Mouse (Mus musculus) lung, adult 2 months (tissue): ENCODE measurements at regions not wholly inside any gene's neighbourhood (a gene's known extent, or its start where the extent isn't known, plus 50 kb on each side); places are given as distances from the start of the nearest gene placed in this dataset.

Experiments used
- DNase-seq: peaks from one replicate; pipeline ENCODE4 v3.0.0; 2022
- H3K4me1 ChIP-seq: fragments of 200-500 bp; 2 replicates; pipeline ENCODE4 v1.6.1; 2011; ENCODE audit warnings: low read length; ENCODE audit not compliant: control insufficient read depth, insufficient read depth
- H3K4me3 ChIP-seq: fragments of 200-500 bp; replicated peaks from 2 replicates; pipeline ENCODE3; 2011; ENCODE audit warnings: low read depth, mild to moderate bottlenecking, control low read depth, low read length; ENCODE audit errors: extremely low read depth
- CTCF ChIP-seq: fragments of 200-500 bp; IDR thresholded peaks from 2 replicates; pipeline ENCODE4 v1.5.1; 2011; ENCODE audit warnings: mild to moderate bottlenecking, low read length, control low read depth; ENCODE audit not compliant: insufficient read depth
- POLR2A ChIP-seq: fragments of 200-500 bp; IDR thresholded peaks from 2 replicates; pipeline ENCODE4 v1.6.1; 2011; ENCODE audit warnings: low read depth, mild to moderate bottlenecking, control low read depth, low read length, borderline replicate concordance; ENCODE audit errors: extremely low read depth
- WGBS: fragments of 180-500 bp; shearing (Covaris S2); methylation state at CpG from one replicate; pipeline ENCODE4 v1.1.7; 2018; 5-methylcytosine and 5-hydroxymethylcytosine counted together

- no peaks in the 10 kb centered on the region for H3K4me1 ChIP-seq
- TF ChIP-seq CTCF (no peak), POLR2A (no peak)
- DNase-seq: no peak
- WGBS: 85% methylated on average over 1 of the region's 1 CpGs
- H3K4me3 ChIP-seq: no peak overlapping the region
Measured at GRCm38 (mm10) chr6:17216442-17216841, 64.5 kb upstream of the Cav2 start.

GRCm38 (mm10) chr6:17223744-17224143 lies 57.2 kb upstream of the Cav2 start:
- DNase-seq: no peak
- WGBS: 43% methylated on average over 2 of the region's 2 CpGs
- TF ChIP-seq CTCF: peak; percentile 62
- TF ChIP-seq POLR2A: no peak
- no peak overlapping the region for H3K4me3 ChIP-seq
- peaks cover 2% of the 10 kb centered on the region for H3K4me1 ChIP-seq

GRCm38 (mm10) chr6:17224852-17225251 lies 56.1 kb upstream of the Cav2 start:
- WGBS: 18% methylated on average over 5 of the region's 5 CpGs

GRCm38 (mm10) chr6:17226483-17226882 lies 54.5 kb upstream of the Cav2 start:
- peaks cover 2% of the 10 kb centered on the region for H3K4me1 ChIP-seq
- 69% methylated on average over 6 of the region's 6 CpGs for WGBS
- no peak for TF ChIP-seq POLR2A
- no peak for TF ChIP-seq CTCF
- no peak overlapping the region for H3K4me3 ChIP-seq
- no peak for DNase-seq

More at GRCm38 (mm10) chr6:17224852-17225251, 56.1 kb upstream of the Cav2 start:
- Histone ChIP-seq H3K4me3 (no peak overlapping the region), H3K4me1 (peaks cover 2% of the 10 kb centered on the region)
- TF ChIP-seq POLR2A: no peak
- TF ChIP-seq CTCF: no peak
- no peak for DNase-seq
